Mouse (Mus musculus) MEL (cell line): ENCODE results near the gene Hoxc10. TPM values are rescaled to one million over a fixed set of nuclear protein-coding genes. Genes with fewer than 3 reads are reported as not detected.

ENCODE experiments used
- DNase-seq: peaks from one replicate; pipeline ENCODE4 v3.0.0; 2011; ENCODE audit warnings: low read depth, low spot score
- H3K27ac ChIP-seq: 2 replicates; pipeline ENCODE4 v1.5.1; 2012; ENCODE audit warnings: low read depth, mild to moderate bottlenecking, control low read depth, low read length, moderate library complexity; ENCODE audit not compliant: control insufficient read depth
- H3K27me3 ChIP-seq, 2 experiments: fragments of 150-350 bp in 1 of 2; sonication (generic) in 1 of 2; 2 replicates each; pipeline ENCODE4 v1.6.1; 2012; ENCODE audit warnings: low read length in 2 of 2, mild to moderate bottlenecking in 2 of 2, improper control_type of control experiment in 1 of 2, moderate library complexity in 1 of 2; ENCODE audit not compliant: insufficient read depth in 2 of 2, control insufficient read depth in 1 of 2
- H3K36me3 ChIP-seq, 2 experiments: 2 replicates each; pipeline ENCODE4 v1.6.1; 2012 to 2014; ENCODE audit warnings: low read length in 2 of 2, improper control_type of control experiment in 1 of 2, inconsistent platforms in 1 of 2, mild to moderate bottlenecking in 1 of 2; ENCODE audit not compliant: insufficient read depth in 2 of 2, control insufficient read depth in 1 of 2
- H3K4me1 ChIP-seq, 2 experiments: fragments of 150-350 bp in 1 of 2; sonication (generic) in 1 of 2; 2 replicates each; pipeline ENCODE4 v1.6.1; 2012; ENCODE audit warnings: low read length in 2 of 2, improper control_type of control experiment in 1 of 2, mild to moderate bottlenecking in 1 of 2; ENCODE audit not compliant: insufficient read depth in 2 of 2, control insufficient read depth in 1 of 2
- H3K4me3 ChIP-seq, 2 experiments: fragments of 150-350 bp in 1 of 2; sonication (generic) in 1 of 2; 2 replicates each; pipeline ENCODE4 v1.5.1; 2012; ENCODE audit warnings: low read depth in 2 of 2, low read length in 2 of 2, mild to moderate bottlenecking in 2 of 2, moderate library complexity in 2 of 2, control low read depth in 1 of 2, improper control_type of control experiment in 1 of 2; ENCODE audit not compliant: control insufficient read depth in 1 of 2, insufficient read depth in 1 of 2
- H3K79me2 ChIP-seq: 2 replicates; pipeline ENCODE4 v1.6.1; 2012; ENCODE audit warnings: mild to moderate bottlenecking, low read length, moderate library complexity; ENCODE audit not compliant: control insufficient read depth, poor library complexity, insufficient read depth
- H3K9ac ChIP-seq: 2 replicates; pipeline ENCODE4 v1.6.1; 2012; ENCODE audit warnings: low read depth, mild to moderate bottlenecking, control low read depth, low read length, moderate library complexity; ENCODE audit not compliant: control insufficient read depth, poor library complexity, severe bottlenecking
- H3K9me3 ChIP-seq: fragments of 150-350 bp; sonication (generic); replicated peaks from 2 replicates; pipeline ENCODE4 v1.6.1; 2012; ENCODE audit warnings: mild to moderate bottlenecking, low read length, improper control_type of control experiment, moderate library complexity; ENCODE audit not compliant: insufficient read depth
- BHLHE40 ChIP-seq: IDR thresholded peaks from 2 replicates; pipeline ENCODE4 v1.6.1; 2012; ENCODE audit warnings: low read depth, mild to moderate bottlenecking, inconsistent platforms, low read length, improper control_type of control experiment, borderline replicate concordance
- CTCF ChIP-seq, 3 experiments: IDR thresholded peaks in 2 of 3; conservative IDR thresholded peaks in 1 of 3; 2 replicates each; pipeline ENCODE4 v1.5.1; 2011 to 2012; ENCODE audit warnings: low read length in 3 of 3, low read depth in 2 of 3, mild to moderate bottlenecking in 2 of 3, improper control_type of control experiment in 1 of 3, inconsistent platforms in 1 of 3, mixed read lengths in 1 of 3, moderate library complexity in 1 of 3; ENCODE audit not compliant: control insufficient read depth in 1 of 3, insufficient read depth in 1 of 3, poor library complexity in 1 of 3, severe bottlenecking in 1 of 3
- E2F4 ChIP-seq: IDR thresholded peaks from 2 replicates; pipeline ENCODE4 v1.6.1; 2011; ENCODE audit warnings: low read depth, low read length, improper control_type of control experiment, borderline replicate concordance
- EP300 ChIP-seq, 2 experiments: IDR thresholded peaks; 2 replicates each; pipeline ENCODE4 v1.6.1; 2011; ENCODE audit warnings: improper control_type of control experiment in 2 of 2, low read length in 2 of 2, low read depth in 1 of 2, mild to moderate bottlenecking in 1 of 2
- ETS1 ChIP-seq: IDR thresholded peaks from 2 replicates; pipeline ENCODE4 v1.6.1; 2012; ENCODE audit warnings: low read depth, mild to moderate bottlenecking, inconsistent platforms, low read length, improper control_type of control experiment, moderate library complexity
- GABPA ChIP-seq: IDR thresholded peaks from 2 replicates; pipeline ENCODE4 v1.6.1; 2012; ENCODE audit warnings: low read depth, mild to moderate bottlenecking, inconsistent platforms, low read length, improper control_type of control experiment, moderate library complexity
- HCFC1 ChIP-seq: IDR thresholded peaks from 2 replicates; pipeline ENCODE4 v1.6.1; 2012; ENCODE audit warnings: low read depth, mild to moderate bottlenecking, inconsistent platforms, low read length, improper control_type of control experiment, moderate library complexity
- KAT2A ChIP-seq: conservative IDR thresholded peaks from 2 replicates; pipeline ENCODE4 v1.6.1; 2012; ENCODE audit warnings: low read depth, low read length, improper control_type of control experiment, inconsistent platforms
- MAFK ChIP-seq: IDR thresholded peaks from 2 replicates; pipeline ENCODE4 v1.6.1; 2011; ENCODE audit warnings: low read depth, mild to moderate bottlenecking, low read length, improper control_type of control experiment, borderline replicate concordance
- MEF2A ChIP-seq: IDR thresholded peaks from 2 replicates; pipeline ENCODE4 v1.6.1; 2014; ENCODE audit warnings: low read depth, mild to moderate bottlenecking, inconsistent platforms, low read length, improper control_type of control experiment; ENCODE audit not compliant: poor library complexity, insufficient replicate concordance, severe bottlenecking; ENCODE audit errors: extremely low read depth
- POLR2A ChIP-seq, 2 experiments: IDR thresholded peaks; 2 replicates each; pipeline ENCODE4 v1.6.1; 2011 to 2012; ENCODE audit warnings: low read length in 2 of 2, mild to moderate bottlenecking in 2 of 2, control low read depth in 1 of 2, improper control_type of control experiment in 1 of 2, low read depth in 1 of 2, moderate library complexity in 1 of 2; ENCODE audit not compliant: control insufficient read depth in 1 of 2, insufficient read depth in 1 of 2, poor library complexity in 1 of 2
- POLR2AphosphoS2 ChIP-seq: IDR thresholded peaks from 2 replicates; pipeline ENCODE4 v1.6.1; 2011; ENCODE audit warnings: low read length, improper control_type of control experiment
- POLR2AphosphoS5 ChIP-seq: IDR thresholded peaks from 2 replicates; pipeline ENCODE4 v1.6.1; 2012; ENCODE audit warnings: low read depth, borderline replicate concordance, mild to moderate bottlenecking, inconsistent platforms, low read length, moderate library complexity, mixed read lengths
- RCOR1 ChIP-seq: IDR thresholded peaks from 2 replicates; pipeline ENCODE4 v1.6.1; 2012; ENCODE audit warnings: low read depth, mild to moderate bottlenecking, inconsistent platforms, low read length, improper control_type of control experiment
- TAL1 ChIP-seq: IDR thresholded peaks from 2 replicates; pipeline ENCODE4 v1.6.1; 2012; ENCODE audit warnings: mild to moderate bottlenecking, inconsistent platforms, low read length, moderate library complexity, mixed read lengths
- TBP ChIP-seq: IDR thresholded peaks from 2 replicates; pipeline ENCODE4 v1.8.0; 2011; ENCODE audit warnings: low read depth, low read length, improper control_type of control experiment
- USF2 ChIP-seq, 2 experiments: IDR thresholded peaks; 2 replicates each; pipeline ENCODE4 v1.6.1; 2011 to 2012; ENCODE audit warnings: improper control_type of control experiment in 2 of 2, low read length in 2 of 2, borderline replicate concordance in 1 of 2, inconsistent platforms in 1 of 2, low read depth in 1 of 2, mild to moderate bottlenecking in 1 of 2; ENCODE audit not compliant: insufficient read depth in 1 of 2
- polyA plus RNA-seq, 2 experiments: library from polyadenylated mRNA; stranded (reverse) in 1 of 2; unstranded in 1 of 2; fragments of >175 nt in 1 of 2; fragments of >200 nt in 1 of 2; gene quantifications; 2 replicates each; pipeline versions ENCODE4 v1.2.1 to v1.2.4; 2012; ENCODE audit warnings: low replicate concordance in 2 of 2, low read depth in 1 of 2; ENCODE audit not compliant: insufficient read length in 2 of 2, insufficient read depth in 1 of 2, missing spikeins in 1 of 2
- total RNA-seq: library from RNA; depleted of rRNA; stranded (reverse); fragments of 300-350 nt; gene quantifications from 2 replicates; pipeline ENCODE4 v1.2.3, GENCODE M21; 2012

Hoxc10 gene
- total and polyA plus RNA-seq, 3 experiments, result 6.8 to 24.8 TPM; not detected in 1

DNA sequence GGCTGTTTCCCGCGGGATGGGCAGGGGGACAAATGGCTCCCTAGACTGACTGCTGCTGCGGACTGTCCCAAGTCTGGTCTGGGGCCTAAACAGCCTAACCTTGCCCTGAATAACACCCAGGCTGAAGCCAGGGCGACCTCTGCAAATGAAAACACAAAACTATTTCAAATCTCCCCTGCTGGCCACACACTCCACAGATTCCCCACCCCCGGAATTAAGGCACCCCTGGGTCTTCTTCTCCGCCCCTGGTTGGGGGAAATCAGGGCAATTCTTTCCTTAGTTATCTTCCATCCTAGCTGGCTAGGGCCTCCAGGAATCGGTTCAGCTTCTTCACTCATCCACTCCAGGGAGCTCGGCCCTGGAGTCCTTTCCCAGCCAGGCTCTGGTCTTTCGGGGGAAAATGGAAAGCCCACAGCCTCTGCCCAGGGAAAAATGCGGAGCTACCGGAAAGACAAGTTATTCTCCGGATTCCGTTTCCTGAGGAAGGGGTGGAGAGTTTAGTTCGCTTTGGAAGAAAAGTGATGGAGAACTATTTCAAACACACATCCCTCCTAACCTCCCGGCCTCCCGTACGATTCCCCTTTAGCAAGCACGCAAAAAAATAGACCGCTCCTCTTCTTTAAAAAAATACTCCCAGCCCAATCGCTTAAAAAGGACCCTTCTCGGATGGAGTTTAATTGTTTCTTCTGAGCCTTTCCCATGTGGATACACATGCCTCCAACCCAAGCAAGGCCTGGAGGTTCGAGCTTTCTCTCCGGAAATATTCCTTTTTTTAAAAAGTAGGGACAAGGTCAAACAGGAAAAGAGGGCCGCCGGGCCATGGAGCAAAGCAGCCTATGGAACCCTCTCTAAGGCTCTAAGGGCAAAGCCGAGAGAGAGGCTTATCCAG, 1.3 kb upstream of the Hoxc10 start:
- peaks cover 10 to 16% of the 10 kb centered on the region in 2 experiments for H3K4me1 ChIP-seq
- no peak overlapping the region for H3K27ac ChIP-seq
- peak overlapping the region; percentile 61 to 68 for H3K4me3 ChIP-seq
- peaks cover 28% of the 10 kb centered on the region for H3K79me2 ChIP-seq
- peak overlapping the region; percentile 80 for H3K9ac ChIP-seq
- H3K36me3 ChIP-seq, result peaks cover 0 to 14% of the 10 kb centered on the region in 2 experiments; a peak in 2 of 4 replicates
- H3K27me3 ChIP-seq, result peaks cover 17 to 27% of the 10 kb centered on the region in 2 experiments
- no peaks in the 10 kb centered on the region for H3K9me3 ChIP-seq
- no peak for TF ChIP-seq MAFK
- no peak for TF ChIP-seq CTCF (IDR thresholded peaks at IDR 0.05 in 2 of 3, conservative IDR thresholded peaks at IDR 0.05 in 1 of 3; ENCODE audit: control insufficient read depth in 1 of 3, insufficient read depth in 1 of 3, low read depth in 2 of 3, low read length in 3 of 3, poor library complexity in 1 of 3, severe bottlenecking in 1 of 3)
- no peak for TF ChIP-seq TBP
- TF ChIP-seq GABPA, result no peak
- no peak for TF ChIP-seq KAT2A
- TF ChIP-seq USF2 (IDR thresholded peaks at IDR 0.05; ENCODE audit: borderline replicate concordance in 1 of 2, insufficient read depth in 1 of 2, low read depth in 1 of 2, low read length in 2 of 2), result no peak
- TF ChIP-seq EP300 (IDR thresholded peaks at IDR 0.05; ENCODE audit: low read depth in 1 of 2, low read length in 2 of 2), result no peak
- no peak for TF ChIP-seq RCOR1
- TF ChIP-seq BHLHE40, result no peak
- no peak for TF ChIP-seq HCFC1
- TF ChIP-seq E2F4, result no peak
- TF ChIP-seq POLR2AphosphoS2, result no peak
- TF ChIP-seq ETS1, result no peak
- TF ChIP-seq MEF2A, result no peak
- TF ChIP-seq TAL1, result no peak
- TF ChIP-seq POLR2AphosphoS5, result no peak
- TF ChIP-seq POLR2A (IDR thresholded peaks at IDR 0.05; ENCODE audit: control insufficient read depth in 1 of 2, insufficient read depth in 1 of 2, low read depth in 1 of 2, low read length in 2 of 2, poor library complexity in 1 of 2), result no peak
- DNase-seq, result no peak
